Mouse (Mus musculus) mammary gland, adult 2 months (tissue): ENCODE results near the gene Skor1. TPM values are rescaled to one million over a fixed set of nuclear protein-coding genes. Genes with fewer than 3 reads are reported as not detected.

Experiments used
- polyA plus RNA-seq: library from polyadenylated mRNA; depleted of rRNA; stranded (reverse); fragments of >200 nt; gene quantifications from 2 replicates; pipeline ENCODE4 v1.2.3, GENCODE M21; 2012; ENCODE audit warnings: low replicate concordance; rRNA removed

The Skor1 gene
- 0.06 and 0.18 TPM in 2 replicates for polyA plus RNA-seq

GRCm38 (mm10) chr9:63148410-63149371 is at the start of gene Skor1:
Skor1 (minus strand) TSS chr9:63148961.

Other genes starting within 250 kb of the Skor1 start
- 16.9 and 49.7 TPM in 2 replicates for gene Pias1, start 161.0 kb downstream of the Skor1 start, polyA plus RNA-seq
- 40.5 and 68.0 TPM in 2 replicates for gene Map2k5, start 228.9 kb upstream of the Skor1 start, polyA plus RNA-seq